Comparison of ENCODE assay signal across 8 mouse cellular contexts in genomic region chr6:115675508-115676336, GRCm38 (mm10). TPM values are rescaled to one million over a fixed set of nuclear protein-coding genes. Genes with fewer than 3 reads are reported as not detected.
DNase-seq lines count a peak whose midpoint lies in the region; ATAC-seq and TF ChIP-seq lines count a peak whose summit lies in the region.

No protein-coding gene starts in this region.

- TF ChIP-seq CTCF in lung, postnatal 0 days (IDR thresholded peaks at IDR 0.05) = peak; percentile 18

- TF ChIP-seq EP300 in lung, postnatal 0 days (IDR thresholded peaks at IDR 0.05) = 0 out of 2 replicates have a peak, but pooled peaks have one; percentile 18

- peak; percentile 86 for DNase-seq in NIH3T3 (ENCODE audit: low read depth)
- peak; percentile 84 for DNase-seq in cerebellum, adult 9-11 months
- DNase-seq in frontal cortex, postnatal 10 days (ENCODE audit: low spot score in 2 of 2) = peak; percentile 57 to 60
- DNase-seq in hindbrain, embryonic 10.5 days (ENCODE audit: low spot score) = peak; percentile 66
- DNase-seq in layer of hippocampus, postnatal 14 days (ENCODE audit: low spot score in 2 of 2) = peak; percentile 72 to 73
- peak; percentile 84 for DNase-seq in lung, postnatal 0 days (ENCODE audit: low spot score)
- DNase-seq in ovary, postnatal 14 days (ENCODE audit: low spot score) = peak; percentile 56
- DNase-seq in thymus, postnatal 4 days = peak; percentile 72

- no peaks in the 10 kb centered on the region for H3K27me3 ChIP-seq in hindbrain, embryonic 10.5 days (ENCODE audit: insufficient read depth, poor library complexity, severe bottlenecking)
- no peaks in the 10 kb centered on the region for H3K27me3 ChIP-seq in lung, postnatal 0 days (replicated peaks; ENCODE audit: insufficient read depth, low read length)

- ATAC-seq in lung, postnatal 0 days = peak; percentile 52

- H3K9ac ChIP-seq in lung, postnatal 0 days (replicated peaks; ENCODE audit: low read depth) = peak overlapping the region; percentile 99

- WGBS in hindbrain, embryonic 10.5 days = under 1% methylated on average over 53 of the region's 53 CpGs
- under 1% methylated on average over 53 of the region's 53 CpGs for WGBS in lung, postnatal 0 days

- H3K36me3 ChIP-seq in hindbrain, embryonic 10.5 days = peaks cover 3% of the 10 kb centered on the region; the same call in 1 of the 2 replicates
- no peaks in the 10 kb centered on the region for H3K36me3 ChIP-seq in lung, postnatal 0 days (ENCODE audit: insufficient read depth, low read length)

- H3K4me3 ChIP-seq in hindbrain, embryonic 10.5 days = peak overlapping the region; percentile 93
- H3K4me3 ChIP-seq in lung, postnatal 0 days (ENCODE audit: low read depth, low read length) = peak overlapping the region; percentile 99

- no peaks in the 10 kb centered on the region for H3K9me3 ChIP-seq in hindbrain, embryonic 10.5 days
- H3K9me3 ChIP-seq in lung, postnatal 0 days (ENCODE audit: low read length) = no peaks in the 10 kb centered on the region

- H3K27ac ChIP-seq in hindbrain, embryonic 10.5 days = peak overlapping the region; percentile 99
- peak overlapping the region; percentile 99 for H3K27ac ChIP-seq in lung, postnatal 0 days (ENCODE audit: low read length)

- peaks cover 24% of the 10 kb centered on the region for H3K4me1 ChIP-seq in hindbrain, embryonic 10.5 days (replicated peaks)
- H3K4me1 ChIP-seq in lung, postnatal 0 days (ENCODE audit: insufficient read depth, low read depth, low read length) = peaks cover 8% of the 10 kb centered on the region; the same call in 1 of the 2 replicates

- H3K4me2 ChIP-seq in lung, postnatal 0 days (replicated peaks; ENCODE audit: low read depth, low read length) = peak overlapping the region; percentile 79

RNA-seq across cellular contexts. Expression of gene Raf1, which starts 0.7 kb away (rescaled TPM):
- 116 and 135 TPM in 2 replicates for polyA plus RNA-seq in hindbrain, embryonic 10.5 days (2016; fragmentation: Nextera tagmentation; extraction: Ambion mirVana)
- 100 to 1,000 TPM; 102 TPM for total RNA-seq in layer of hippocampus, postnatal 14 days (2021)
- 58.9 and 60.6 TPM in 2 replicates for polyA plus RNA-seq in lung, postnatal 0 days (2015; fragmentation: Nextera tagmentation; extraction: Ambion mirVana)

Comparison
In these comparisons a context has a peak if more than half of its experiments do, and no peak if none do; other contexts are left out.
1. Peak in every context shown above with its lines: DNase-seq, ATAC-seq, H3K4me3 ChIP-seq and H3K27ac ChIP-seq.